Mouse (Mus musculus) erythroblast, embryonic 14.5 days (primary cell): ENCODE measurements around the gene Atoh8.

Experiments
- GATA1 ChIP-seq: IDR thresholded peaks from 2 replicates; pipeline ENCODE4 v1.6.1; 2012; ENCODE audit warnings: low read length, inconsistent platforms, mixed read lengths
- TAL1 ChIP-seq: IDR thresholded peaks from 3 replicates; pipeline ENCODE4 v1.6.1; 2012; ENCODE audit warnings: low read length, inconsistent platforms, mixed read lengths

DNA sequence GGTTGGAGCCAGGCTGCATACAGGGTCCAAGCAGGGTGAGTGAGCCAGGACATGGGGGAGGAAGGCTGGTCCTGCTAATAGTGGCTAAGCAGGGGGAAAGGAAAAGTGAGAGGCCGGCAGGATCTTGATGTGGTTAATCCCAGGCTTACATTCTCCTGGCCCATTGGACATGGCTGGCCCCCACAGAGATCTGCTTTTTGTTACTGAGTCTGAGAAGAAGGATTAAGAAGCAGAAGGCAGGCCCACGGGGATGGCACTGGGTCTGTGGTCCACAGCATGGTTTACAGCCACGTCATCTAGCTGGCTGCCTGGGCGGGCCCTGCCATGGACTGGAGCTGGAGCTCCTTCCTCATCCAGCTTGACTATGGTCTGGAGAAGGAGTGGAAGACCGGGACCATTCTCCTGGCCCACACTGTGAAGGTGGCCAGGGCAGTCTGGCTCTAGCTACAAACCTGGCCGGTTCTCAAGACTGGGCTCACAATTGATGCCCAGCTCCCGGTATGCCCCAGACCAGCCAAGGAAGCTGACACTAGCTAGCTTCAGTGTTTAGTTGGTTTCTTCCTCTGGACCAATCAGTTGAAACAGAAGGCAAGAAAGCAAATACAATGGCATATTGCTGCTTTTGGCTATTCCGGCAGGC is 26.9 kb downstream of the Atoh8 start:
- TF ChIP-seq TAL1 (no peak), GATA1 (no peak)
